Mouse (Mus musculus): ENCODE results near the gene A630089N07Rik.

The A630089N07Rik gene

DNA sequence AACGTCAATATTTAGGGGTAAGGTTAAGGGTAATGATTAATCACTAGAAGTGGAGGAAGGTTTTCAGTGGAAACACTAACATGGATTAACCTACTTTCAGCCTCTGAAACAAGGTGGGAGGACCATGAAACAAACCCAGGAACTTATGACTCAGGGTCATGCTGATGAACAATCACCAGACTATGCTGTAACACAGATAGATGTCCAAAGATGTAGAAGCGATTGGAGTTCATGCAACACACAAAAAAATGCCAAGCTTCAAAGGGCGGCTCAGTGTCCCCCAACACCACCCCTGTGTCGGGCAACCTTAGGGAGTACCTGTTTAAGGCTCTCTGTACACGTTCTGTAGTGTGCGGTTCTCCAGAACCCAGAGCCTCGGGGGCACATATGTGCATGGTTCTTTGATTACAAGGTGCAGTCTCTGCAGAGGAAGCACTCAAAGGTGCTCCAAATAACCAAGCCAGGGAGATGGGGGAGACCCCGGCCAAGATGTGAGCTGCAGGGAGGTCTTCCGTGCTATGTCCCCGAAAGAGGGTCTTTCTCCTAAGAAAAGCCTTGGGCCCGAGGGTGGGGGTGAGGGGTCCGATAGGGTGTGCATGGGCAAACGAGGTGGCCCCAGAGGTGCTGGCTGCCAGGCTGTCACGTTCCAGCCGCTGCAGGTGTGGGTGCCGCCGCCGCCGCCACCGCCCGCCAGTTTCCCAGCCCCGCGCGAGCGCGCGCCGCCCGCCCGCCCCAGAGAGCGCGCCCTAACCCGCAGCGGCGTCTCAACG is 120.7 kb downstream of the A630089N07Rik start:
- DNase-seq, result no peak

GRCm38 (mm10) chr16:97960348-97960747 is 121.9 kb downstream of the A630089N07Rik start:
- DNase-seq, result no peak

- DNase-seq, result no peak
These were observed 123.8 kb downstream of the A630089N07Rik start for GRCm38 (mm10) chr16:97958401-97958973.

- no peak for DNase-seq
These were observed 124.6 kb downstream of the A630089N07Rik start for GRCm38 (mm10) chr16:97957626-97958025.

DNA sequence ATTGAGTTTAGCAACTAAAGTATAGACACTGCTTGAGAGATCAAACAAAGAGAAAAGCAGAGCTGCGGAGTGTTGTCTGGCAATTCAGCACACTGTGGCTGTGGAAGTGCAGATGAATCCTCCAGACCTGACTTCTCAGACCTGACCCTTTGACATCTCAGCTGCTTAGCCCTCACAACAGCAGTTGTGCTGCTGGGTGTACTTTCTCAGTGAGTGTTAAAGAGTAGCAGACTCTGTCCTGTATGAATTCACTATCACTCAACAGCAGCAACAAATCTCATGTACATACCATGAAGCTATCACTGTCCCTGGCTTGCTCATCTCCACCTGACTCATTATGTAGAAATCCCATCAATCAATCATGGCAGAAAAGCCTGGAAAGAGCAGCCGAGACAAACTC is 126.2 kb downstream of the A630089N07Rik start:
- DNase-seq, result no peak

DNA sequence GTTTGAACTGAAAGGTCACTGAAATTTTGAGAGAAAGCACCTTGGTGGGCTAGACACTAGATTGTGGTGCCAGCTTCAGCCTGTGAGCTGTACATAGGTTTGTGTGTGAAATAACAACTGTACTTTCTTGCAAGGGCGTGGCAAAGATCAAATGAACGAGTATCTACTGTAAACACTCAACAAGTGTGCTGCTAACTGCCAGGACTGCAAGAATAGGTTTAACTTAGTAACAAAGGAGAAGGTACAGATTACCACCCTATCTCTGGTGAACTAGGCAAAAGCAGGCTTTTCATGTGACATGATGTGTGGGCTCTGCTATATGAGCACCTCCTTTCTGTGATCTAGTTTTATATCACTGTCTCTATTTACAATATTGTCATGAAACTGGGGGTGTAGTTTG is 128.9 kb downstream of the A630089N07Rik start:
- no peak for DNase-seq

DNA sequence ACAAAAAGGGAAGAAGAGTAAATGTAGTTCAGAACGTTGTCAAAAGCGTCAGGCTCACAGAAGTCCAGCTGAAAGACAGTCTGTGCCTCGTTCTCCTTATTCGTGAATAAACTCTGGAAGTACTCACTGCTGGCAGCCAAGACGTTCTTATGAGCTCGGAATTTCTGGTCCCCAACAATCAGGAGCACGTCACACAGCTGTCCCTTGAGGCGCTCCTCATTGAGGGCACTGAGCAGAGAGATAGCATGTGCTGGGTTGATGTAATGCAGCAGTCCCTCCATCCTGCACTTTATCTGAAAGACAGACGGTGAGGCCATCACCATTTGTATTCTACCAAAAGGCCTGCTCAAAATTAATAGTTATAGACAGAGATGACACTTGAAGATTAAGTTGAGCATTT is 129.4 kb downstream of the A630089N07Rik start:
- DNase-seq, result no peak

DNA sequence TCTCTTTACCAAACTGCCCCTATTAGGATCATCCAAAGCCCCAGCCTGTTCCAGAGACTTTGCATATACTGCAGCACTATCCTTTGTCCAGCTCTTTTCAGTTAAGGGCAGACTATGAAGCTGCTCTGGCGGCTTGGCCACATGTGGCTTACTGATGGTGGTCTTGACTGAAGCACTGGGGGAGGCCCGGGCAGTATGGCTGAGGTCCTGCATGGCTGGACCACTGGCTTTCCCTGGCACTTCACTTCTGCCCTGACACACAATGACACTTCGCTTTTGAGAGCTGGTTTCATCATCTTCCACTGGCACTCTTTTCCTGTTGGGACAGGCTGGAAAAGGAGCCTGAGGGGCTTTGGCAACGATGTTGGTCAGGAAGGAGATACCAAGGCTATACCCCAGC is 129.9 kb downstream of the A630089N07Rik start:
- no peak for DNase-seq
